Mouse (Mus musculus): ENCODE results near the gene Kif17.

DNA sequence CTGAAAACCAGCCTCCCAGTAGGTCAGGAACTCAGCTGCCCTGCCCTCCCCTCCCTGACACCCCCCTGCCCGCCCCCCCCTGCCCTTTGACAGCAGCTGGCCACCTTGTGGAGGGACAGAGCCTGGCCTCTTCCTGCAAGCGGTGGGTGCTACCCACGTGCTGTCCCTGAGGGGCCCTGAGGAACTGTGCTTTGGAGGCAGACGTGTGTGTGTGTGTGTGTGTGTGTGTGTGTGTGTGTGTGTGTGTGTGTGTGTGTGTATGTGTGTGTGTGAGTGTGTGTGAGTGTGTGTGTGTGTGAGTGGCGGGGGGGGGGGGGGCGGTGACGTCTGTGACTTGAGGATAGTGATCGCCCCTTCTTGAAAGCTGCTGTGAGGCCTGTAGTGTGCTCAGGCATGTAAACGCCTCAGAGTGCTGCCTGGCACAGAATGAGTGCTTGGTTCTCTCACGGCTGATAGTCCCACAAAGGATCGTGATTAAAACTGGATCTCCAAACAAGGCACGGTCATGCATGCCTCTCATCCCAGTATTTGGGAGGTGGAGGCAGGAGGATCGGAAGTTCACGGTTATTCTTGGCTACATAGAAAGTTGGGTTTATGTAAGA lies 43.8 kb downstream of the Kif17 start:
- TF ChIP-seq POLR2A (IDR thresholded peaks at IDR 0.05; ENCODE audit: low read depth, low read length) (no peak), CTCF (conservative IDR thresholded peaks at IDR 0.05; ENCODE audit: insufficient read depth, insufficient read length, low read depth, low read length) (no peak)
